Mouse (Mus musculus): ENCODE measurements at regions not wholly inside any gene's neighbourhood (a gene's known extent, or its start where the extent isn't known, plus 50 kb on each side); places are given as distances from the start of the nearest gene placed in this dataset.

- Histone ChIP-seq H3K9ac (replicated peaks) (no peak overlapping the region), H3K27ac (no peak overlapping the region), H3K9me3 (ENCODE audit: control insufficient read depth, low read length) (no peaks in the 10 kb centered on the region), H3K4me2 (ENCODE audit: low read depth) (no peak overlapping the region), H3K4me3 (ENCODE audit: insufficient read depth in 1 of 2, low read depth in 2 of 2, low read length in 2 of 2) (no peak overlapping the region), H3K4me1 (replicated peaks; ENCODE audit: control insufficient read depth in 2 of 2, insufficient read depth in 2 of 2, low read length in 1 of 2) (no peaks in the 10 kb centered on the region), H3K36me3 (replicated peaks; ENCODE audit: control insufficient read depth, insufficient read depth, low read depth) (no peaks in the 10 kb centered on the region), H3K27me3 (ENCODE audit: control insufficient read depth, insufficient read depth, low read length) (no peaks in the 10 kb centered on the region)
- 61% methylated on average over 4 of the region's 4 CpGs for WGBS (ENCODE audit: insufficient replicate concordance)
- no peak for TF ChIP-seq EP300 (IDR thresholded peaks at IDR 0.05; ENCODE audit: low read depth)
- TF ChIP-seq CTCF (IDR thresholded peaks at IDR 0.05; ENCODE audit: low read depth), result no peak
- DNase-seq (ENCODE audit: low read depth in 3 of 3, low spot score in 3 of 3) (no peak), ATAC-seq (ENCODE audit: insufficient read depth) (no peak)
These were observed 261.0 kb upstream of the Cxadr start for GRCm38 (mm10) chr16:78040149-78040920.

GRCm38 (mm10) chr16:78019605-78020285 lies 281.5 kb upstream of the Cxadr start:
- 55% methylated on average over 8 of the region's 8 CpGs for WGBS (ENCODE audit: insufficient replicate concordance)
- H3K27ac ChIP-seq, result no peak overlapping the region
- H3K27me3 ChIP-seq (ENCODE audit: control insufficient read depth, insufficient read depth, low read length), result no peaks in the 10 kb centered on the region
- no peak overlapping the region for H3K9ac ChIP-seq (replicated peaks)
- no peaks in the 10 kb centered on the region for H3K36me3 ChIP-seq (replicated peaks; ENCODE audit: control insufficient read depth, insufficient read depth, low read depth)
- no peak overlapping the region for H3K4me3 ChIP-seq (ENCODE audit: insufficient read depth in 1 of 2, low read depth in 2 of 2, low read length in 2 of 2)
- H3K9me3 ChIP-seq (ENCODE audit: control insufficient read depth, low read length), result no peaks in the 10 kb centered on the region
- no peak for ATAC-seq (ENCODE audit: insufficient read depth)
- no peak overlapping the region for H3K4me2 ChIP-seq (ENCODE audit: low read depth)
- no peaks in the 10 kb centered on the region for H3K4me1 ChIP-seq (replicated peaks; ENCODE audit: control insufficient read depth in 2 of 2, insufficient read depth in 2 of 2, low read length in 1 of 2)
- DNase-seq (ENCODE audit: low read depth in 3 of 3, low spot score in 3 of 3), result no peak
- TF ChIP-seq EP300 (IDR thresholded peaks at IDR 0.05; ENCODE audit: low read depth), result no peak
- TF ChIP-seq CTCF (IDR thresholded peaks at IDR 0.05; ENCODE audit: low read depth), result no peak

GRCm38 (mm10) chr16:78015401-78015800 lies 285.9 kb upstream of the Cxadr start:
- DNase-seq (ENCODE audit: low read depth in 3 of 3, low spot score in 3 of 3) (no peak), ATAC-seq (ENCODE audit: insufficient read depth) (no peak)
- Histone ChIP-seq H3K4me1 (replicated peaks; ENCODE audit: control insufficient read depth in 2 of 2, insufficient read depth in 2 of 2, low read length in 1 of 2) (no peaks in the 10 kb centered on the region), H3K4me3 (ENCODE audit: insufficient read depth in 1 of 2, low read depth in 2 of 2, low read length in 2 of 2) (no peak overlapping the region), H3K36me3 (replicated peaks; ENCODE audit: control insufficient read depth, insufficient read depth, low read depth) (no peaks in the 10 kb centered on the region), H3K4me2 (ENCODE audit: low read depth) (no peak overlapping the region), H3K9me3 (ENCODE audit: control insufficient read depth, low read length) (no peaks in the 10 kb centered on the region), H3K27ac (no peak overlapping the region), H3K9ac (replicated peaks) (no peak overlapping the region), H3K27me3 (ENCODE audit: control insufficient read depth, insufficient read depth, low read length) (no peaks in the 10 kb centered on the region)
- TF ChIP-seq EP300 (IDR thresholded peaks at IDR 0.05; ENCODE audit: low read depth), result no peak
- 53% methylated on average over 2 of the region's 2 CpGs for WGBS (ENCODE audit: insufficient replicate concordance)

- ATAC-seq (ENCODE audit: insufficient read depth), result no peak
- no peak for DNase-seq (ENCODE audit: low read depth in 3 of 3, low spot score in 3 of 3)
- WGBS (ENCODE audit: insufficient replicate concordance), result 53% methylated on average over 5 of the region's 5 CpGs
- no peaks in the 10 kb centered on the region for H3K27me3 ChIP-seq (ENCODE audit: control insufficient read depth, insufficient read depth, low read length)
- H3K9me3 ChIP-seq (ENCODE audit: control insufficient read depth, low read length), result no peaks in the 10 kb centered on the region
- no peak overlapping the region for H3K27ac ChIP-seq
- no peak overlapping the region for H3K4me3 ChIP-seq (ENCODE audit: insufficient read depth in 1 of 2, low read depth in 2 of 2, low read length in 2 of 2)
- H3K4me2 ChIP-seq (ENCODE audit: low read depth), result no peak overlapping the region
- H3K4me1 ChIP-seq (replicated peaks; ENCODE audit: control insufficient read depth in 2 of 2, insufficient read depth in 2 of 2, low read length in 1 of 2), result no peaks in the 10 kb centered on the region
- TF ChIP-seq CTCF (IDR thresholded peaks at IDR 0.05; ENCODE audit: low read depth) (no peak), EP300 (IDR thresholded peaks at IDR 0.05; ENCODE audit: low read depth) (no peak)
- H3K36me3 ChIP-seq (replicated peaks; ENCODE audit: control insufficient read depth, insufficient read depth, low read depth), result no peaks in the 10 kb centered on the region
- H3K9ac ChIP-seq (replicated peaks), result no peak overlapping the region
These were observed 288.1 kb upstream of the Cxadr start for GRCm38 (mm10) chr16:78013049-78013819.

- no peak for TF ChIP-seq EP300 (IDR thresholded peaks at IDR 0.05; ENCODE audit: low read depth)
- H3K27me3 ChIP-seq (ENCODE audit: control insufficient read depth, insufficient read depth, low read length), result no peaks in the 10 kb centered on the region
- WGBS (ENCODE audit: insufficient replicate concordance), result 53% methylated on average over 5 of the region's 5 CpGs
- no peak overlapping the region for H3K9ac ChIP-seq (replicated peaks)
- no peak overlapping the region for H3K27ac ChIP-seq
- no peaks in the 10 kb centered on the region for H3K9me3 ChIP-seq (ENCODE audit: control insufficient read depth, low read length)
- ATAC-seq (ENCODE audit: insufficient read depth), result no peak
- no peaks in the 10 kb centered on the region for H3K4me1 ChIP-seq (replicated peaks; ENCODE audit: control insufficient read depth in 2 of 2, insufficient read depth in 2 of 2, low read length in 1 of 2)
- no peaks in the 10 kb centered on the region for H3K36me3 ChIP-seq (replicated peaks; ENCODE audit: control insufficient read depth, insufficient read depth, low read depth)
- H3K4me3 ChIP-seq (ENCODE audit: insufficient read depth in 1 of 2, low read depth in 2 of 2, low read length in 2 of 2), result no peak overlapping the region
- no peak for DNase-seq (ENCODE audit: low read depth in 3 of 3, low spot score in 3 of 3)
- no peak overlapping the region for H3K4me2 ChIP-seq (ENCODE audit: low read depth)
These were observed 297.3 kb upstream of the Cxadr start for GRCm38 (mm10) chr16:78004016-78004415.

All from liver, embryonic 14.5 days (tissue).